Mouse (Mus musculus) adrenal gland, adult 8-10 months (tissue): ENCODE results near the gene Cul1. TPM values are rescaled to one million over a fixed set of nuclear protein-coding genes. Genes with fewer than 3 reads are reported as not detected.

ENCODE experiments used
- DNase-seq: peaks from one replicate; pipeline ENCODE4 v3.0.0; 2022
- total RNA-seq, 4 experiments: library from RNA; stranded (reverse); gene quantifications; 2 replicates each; pipeline ENCODE4 v1.2.4; 2022

Cul1 gene
- total RNA-seq, 4 experiments from 2014 or later = 94.2 to 119 (median 109) TPM

- DNase-seq = no peak
These were observed 28.8 kb downstream of the Cul1 start for GRCm38 (mm10) chr6:47482027-47482426.

- DNase-seq = no peak
These were observed 41.4 kb downstream of the Cul1 start for GRCm38 (mm10) chr6:47494562-47494961.

GRCm38 (mm10) chr6:47520030-47520429 is 66.8 kb downstream of the Cul1 start:
- DNase-seq = no peak

- DNase-seq = no peak
These were observed 69.2 kb downstream of the Cul1 start for GRCm38 (mm10) chr6:47522431-47522830.

- no peak for DNase-seq
These were observed 71.8 kb downstream of the Cul1 start for GRCm38 (mm10) chr6:47525041-47525440.

- no peak for DNase-seq
These were observed 73.2 kb downstream of the Cul1 start for GRCm38 (mm10) chr6:47526446-47526845.

GRCm38 (mm10) chr6:47527129-47527528 is 73.9 kb downstream of the Cul1 start:
- DNase-seq = no peak

- DNase-seq = no peak
These were observed 74.5 kb downstream of the Cul1 start for GRCm38 (mm10) chr6:47527655-47528054.

GRCm38 (mm10) chr6:47532547-47532946 is 79.3 kb downstream of the Cul1 start:
- no peak for DNase-seq

- DNase-seq = no peak
These were observed 82.1 kb downstream of the Cul1 start for GRCm38 (mm10) chr6:47535333-47535732.

- no peak for DNase-seq
These were observed 99.1 kb downstream of the Cul1 start for GRCm38 (mm10) chr6:47552280-47552679.

GRCm38 (mm10) chr6:47559287-47559686 is 106.1 kb downstream of the Cul1 start:
- DNase-seq = no peak

- DNase-seq = no peak
These were observed 107.2 kb downstream of the Cul1 start for GRCm38 (mm10) chr6:47560407-47560806.

GRCm38 (mm10) chr6:47560846-47561245 is 107.6 kb downstream of the Cul1 start:
- DNase-seq = no peak

GRCm38 (mm10) chr6:47561426-47561825 is 108.2 kb downstream of the Cul1 start:
- no peak for DNase-seq

- no peak for DNase-seq
These were observed 112.3 kb downstream of the Cul1 start for GRCm38 (mm10) chr6:47565326-47566035.

- no peak for DNase-seq
These were observed 119.7 kb downstream of the Cul1 start for GRCm38 (mm10) chr6:47572887-47573286.

Other genes starting within 250 kb of the Cul1 start
- 10 to 100 TPM in 3 of 4 experiments, 1 to 10 TPM in 1; 7.6 to 16.1 (median 12.4) TPM for gene Ezh2, start 141.9 kb downstream of the Cul1 start, total RNA-seq